Mouse (Mus musculus) embryonic facial prominence, embryonic 10.5 days (tissue): Measurements from ENCODE around the gene Tubb2a. TPM values are rescaled to one million over a fixed set of nuclear protein-coding genes. Genes with fewer than 3 reads are reported as not detected.
A peak's percentile ranks its signal among the peaks of the same experiment; 100 is the strongest.
"Not testable (repeated sequence)": the region's sequence is repeated elsewhere in the genome, so short reads cannot be mapped to it uniquely, and the experiment has no call there.

ENCODE experiments used
- DNase-seq: peaks from one replicate; pipeline ENCODE4 v3.0.0-alpha.2; 2017; ENCODE audit warnings: low spot score
- H3K27ac ChIP-seq: fragments of 300-500 bp; sonication (generic); replicated peaks from 2 replicates; pipeline ENCODE4 v1.5.1; 2016; ENCODE audit warnings: mild to moderate bottlenecking
- H3K27me3 ChIP-seq: fragments of 300-500 bp; sonication (generic); replicated peaks from 2 replicates; pipeline ENCODE4 v1.6.1; 2016; ENCODE audit warnings: low read depth, mild to moderate bottlenecking; ENCODE audit not compliant: poor library complexity, severe bottlenecking
- H3K36me3 ChIP-seq: fragments of 300-500 bp; sonication (generic); replicated peaks from 2 replicates; pipeline ENCODE4 v1.6.1; 2016; ENCODE audit warnings: mild to moderate bottlenecking, moderate library complexity
- H3K4me1 ChIP-seq: fragments of 300-500 bp; sonication (generic); 2 replicates; pipeline ENCODE4 v1.6.1; 2016
- H3K4me3 ChIP-seq: fragments of 300-500 bp; sonication (generic); 2 replicates; pipeline ENCODE4 v1.5.1; 2016; ENCODE audit warnings: mild to moderate bottlenecking, moderate library complexity
- H3K9me3 ChIP-seq: fragments of 300-500 bp; sonication (generic); 2 replicates; pipeline ENCODE4 v1.6.1; 2016; ENCODE audit warnings: mild to moderate bottlenecking
- WGBS: fragments of 180-500 bp; shearing (Covaris S2); methylation state at CpG from one replicate; pipeline ENCODE4 v1.1.7; 2016; 5-methylcytosine and 5-hydroxymethylcytosine counted together
- polyA plus RNA-seq: library from polyadenylated mRNA; unstranded; fragments of >200 nt; fragmentation: Nextera tagmentation; extraction: Ambion mirVana; gene quantifications from 2 replicates; pipeline ENCODE4 v1.2.1, GENCODE M21; 2016

Gene Tubb2a
- polyA plus RNA-seq, 1 experiment from 2014 or later, result 101 TPM

DNA sequence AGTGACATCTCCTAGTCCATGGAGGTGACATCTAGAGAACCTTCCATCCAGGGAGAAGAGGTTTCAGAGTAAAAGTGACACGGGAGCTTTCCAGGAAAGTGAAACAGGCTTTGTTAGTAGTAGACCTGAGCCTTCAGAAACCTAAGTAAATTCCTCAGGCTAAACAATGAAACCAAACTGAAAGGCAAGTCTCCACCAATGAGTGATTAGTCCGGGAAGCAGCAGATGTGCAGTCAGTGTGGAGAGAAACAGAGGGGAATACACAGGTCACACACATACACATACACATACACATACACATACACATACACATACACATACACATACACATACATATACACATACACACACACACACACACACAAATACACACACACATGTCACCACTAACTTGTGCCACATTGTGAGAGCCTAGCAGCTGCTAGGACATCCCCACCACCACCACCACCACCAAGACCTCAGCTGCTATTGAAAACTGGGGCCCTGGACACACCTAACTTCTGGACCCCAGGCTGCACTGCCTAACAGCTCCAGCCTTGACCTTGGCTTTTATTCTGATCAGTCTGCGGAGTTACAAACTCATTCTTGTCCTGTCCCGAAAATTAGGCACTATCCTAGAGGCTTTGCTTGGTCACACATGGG, 31.3 kb upstream of the Tubb2a start:
- no peak for DNase-seq
- no peak overlapping the region for H3K4me3 ChIP-seq
- no peaks in the 10 kb centered on the region for H3K9me3 ChIP-seq
- H3K27me3 ChIP-seq, result no peaks in the 10 kb centered on the region
- 72% methylated on average over 4 of the region's 4 CpGs for WGBS
- H3K36me3 ChIP-seq, result no peaks in the 10 kb centered on the region
- peaks cover 9% of the 10 kb centered on the region for H3K4me1 ChIP-seq
- no peak overlapping the region for H3K27ac ChIP-seq

- DNase-seq, result no peak
- Histone ChIP-seq H3K9me3 (no peaks in the 10 kb centered on the region), H3K27ac (no peak overlapping the region), H3K27me3 (no peaks in the 10 kb centered on the region), H3K4me1 (peaks cover 9% of the 10 kb centered on the region), H3K36me3 (no peaks in the 10 kb centered on the region), H3K4me3 (no peak overlapping the region)
- 95% methylated on average over 1 of the region's 1 CpGs for WGBS
These were observed 29.2 kb upstream of the Tubb2a start for GRCm38 (mm10) chr13:34106999-34107398.

DNA sequence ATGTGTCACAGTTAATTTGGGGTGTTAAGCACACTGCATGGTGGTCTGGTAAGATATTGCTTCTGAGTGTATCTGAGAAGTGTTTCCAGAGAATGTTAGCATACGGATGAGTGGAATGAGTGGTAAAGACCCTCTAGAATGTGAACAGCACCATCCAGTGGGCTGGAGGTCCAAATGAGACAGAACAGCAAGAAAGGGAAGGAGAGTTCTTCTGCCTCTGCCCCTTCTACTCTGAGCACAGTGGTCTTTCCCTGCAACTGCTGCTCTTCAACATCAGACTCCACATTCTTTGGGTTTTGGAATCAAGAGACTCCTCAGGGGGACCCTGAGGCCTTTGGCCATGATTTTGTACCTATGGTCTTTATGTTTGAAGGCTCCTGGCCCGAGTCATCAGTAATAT, 28.4 kb upstream of the Tubb2a start:
- Histone ChIP-seq H3K4me1 (peaks cover 9% of the 10 kb centered on the region), H3K4me3 (no peak overlapping the region), H3K9me3 (no peaks in the 10 kb centered on the region), H3K27ac (no peak overlapping the region), H3K36me3 (no peaks in the 10 kb centered on the region), H3K27me3 (no peaks in the 10 kb centered on the region)
- WGBS, result 85% methylated on average over 2 of the region's 2 CpGs
- DNase-seq, result no peak

GRCm38 (mm10) chr13:34105364-34105763, 27.6 kb upstream of the Tubb2a start:
- WGBS, result 66% methylated on average over 1 of the region's 1 CpGs
- Histone ChIP-seq H3K4me3 (no peak overlapping the region), H3K36me3 (no peaks in the 10 kb centered on the region), H3K27me3 (no peaks in the 10 kb centered on the region), H3K9me3 (no peaks in the 10 kb centered on the region), H3K27ac (no peak overlapping the region), H3K4me1 (peaks cover 9% of the 10 kb centered on the region)
- DNase-seq, result no peak

- Histone ChIP-seq H3K27ac (no peak overlapping the region), H3K27me3 (no peaks in the 10 kb centered on the region), H3K9me3 (no peaks in the 10 kb centered on the region), H3K4me3 (no peak overlapping the region), H3K36me3 (no peaks in the 10 kb centered on the region), H3K4me1 (no peaks in the 10 kb centered on the region)
- WGBS, result 88% methylated on average over 9 of the region's 9 CpGs
- no peak for DNase-seq
These were observed 24.1 kb upstream of the Tubb2a start for GRCm38 (mm10) chr13:34101908-34102307.

GRCm38 (mm10) chr13:34101247-34101646, 23.4 kb upstream of the Tubb2a start:
- Histone ChIP-seq H3K4me3 (no peak overlapping the region), H3K27ac (no peak overlapping the region), H3K36me3 (no peaks in the 10 kb centered on the region), H3K27me3 (no peaks in the 10 kb centered on the region), H3K9me3 (no peaks in the 10 kb centered on the region), H3K4me1 (peaks cover 6% of the 10 kb centered on the region; the same call in 1 of the 2 replicates)
- WGBS, result 94% methylated on average over 10 of the region's 10 CpGs
- DNase-seq, result no peak

GRCm38 (mm10) chr13:34100733-34101132, 22.9 kb upstream of the Tubb2a start:
- Histone ChIP-seq H3K36me3 (no peaks in the 10 kb centered on the region), H3K4me3 (no peak overlapping the region), H3K27ac (no peak overlapping the region), H3K27me3 (no peaks in the 10 kb centered on the region), H3K4me1 (peaks cover 11% of the 10 kb centered on the region), H3K9me3 (no peaks in the 10 kb centered on the region)
- 83% methylated on average over 3 of the region's 3 CpGs for WGBS
- no peak for DNase-seq

- Histone ChIP-seq H3K9me3 (no peaks in the 10 kb centered on the region), H3K4me3 (no peak overlapping the region), H3K27ac (0 out of 2 replicates have a peak overlapping the region, but pooled peaks have one; percentile 35), H3K4me1 (peaks cover 17% of the 10 kb centered on the region), H3K36me3 (no peaks in the 10 kb centered on the region), H3K27me3 (no peaks in the 10 kb centered on the region)
- WGBS, result 89% methylated on average over 3 of the region's 3 CpGs
- DNase-seq, result no peak
These were observed 19.3 kb upstream of the Tubb2a start for GRCm38 (mm10) chr13:34097086-34097485.

GRCm38 (mm10) chr13:34096455-34096854, 18.6 kb upstream of the Tubb2a start:
- Histone ChIP-seq H3K9me3 (no peaks in the 10 kb centered on the region), H3K4me1 (peaks cover 17% of the 10 kb centered on the region), H3K27me3 (no peaks in the 10 kb centered on the region), H3K4me3 (no peak overlapping the region), H3K27ac (peak overlapping the region; percentile 25; the same call in 1 of the 2 replicates), H3K36me3 (no peaks in the 10 kb centered on the region)
- no peak for DNase-seq
- WGBS, result 57% methylated on average over 4 of the region's 4 CpGs

DNA sequence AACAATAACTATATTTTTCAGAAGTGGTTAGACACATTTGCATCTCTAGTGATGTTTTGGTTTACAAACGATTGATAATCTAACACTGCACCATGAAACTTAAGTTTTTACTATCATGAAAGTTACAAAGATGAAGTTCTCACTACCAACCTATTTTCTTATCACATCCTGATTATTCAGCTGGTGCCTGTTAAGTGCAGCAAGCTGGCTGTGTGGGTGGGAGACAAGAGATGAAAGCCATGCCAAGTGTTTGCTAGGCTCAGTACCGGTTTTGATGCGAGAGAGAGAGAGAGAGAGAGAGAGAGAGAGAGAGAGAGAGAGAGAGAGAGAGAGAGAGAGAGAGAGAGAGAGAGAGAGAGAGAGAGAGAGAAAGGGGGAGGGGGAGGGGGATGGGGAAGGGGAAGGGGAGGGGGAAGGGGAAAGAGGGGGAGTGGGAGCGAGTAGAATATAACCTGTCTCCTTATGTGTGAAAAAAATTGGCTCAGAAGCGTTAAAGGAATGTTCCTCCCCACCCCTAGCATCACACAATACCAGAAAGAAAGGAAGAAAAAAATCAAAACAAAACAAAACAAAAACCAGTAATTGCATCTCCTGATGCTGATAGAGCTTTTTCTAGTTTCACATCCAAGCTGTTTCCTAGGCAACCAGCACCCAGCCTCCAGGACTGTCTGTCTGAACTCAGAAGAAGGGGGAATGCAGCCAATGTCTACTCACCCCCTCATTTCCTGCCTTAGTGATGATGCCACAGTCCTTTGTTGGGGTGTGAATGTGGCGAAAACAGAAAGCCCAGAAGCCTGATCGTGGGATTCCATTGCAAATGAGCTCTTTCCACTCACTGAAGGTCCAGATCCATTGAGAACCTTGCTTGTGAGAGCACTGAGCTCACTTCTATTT, 18.0 kb upstream of the Tubb2a start:
- Histone ChIP-seq H3K27me3 (no peaks in the 10 kb centered on the region), H3K36me3 (no peaks in the 10 kb centered on the region), H3K27ac (peak overlapping the region; percentile 25; the same call in 1 of the 2 replicates), H3K4me3 (no peak overlapping the region), H3K9me3 (no peaks in the 10 kb centered on the region), H3K4me1 (peaks cover 17% of the 10 kb centered on the region)
- no peak for DNase-seq
- 49% methylated on average over 7 of the region's 7 CpGs for WGBS

DNA sequence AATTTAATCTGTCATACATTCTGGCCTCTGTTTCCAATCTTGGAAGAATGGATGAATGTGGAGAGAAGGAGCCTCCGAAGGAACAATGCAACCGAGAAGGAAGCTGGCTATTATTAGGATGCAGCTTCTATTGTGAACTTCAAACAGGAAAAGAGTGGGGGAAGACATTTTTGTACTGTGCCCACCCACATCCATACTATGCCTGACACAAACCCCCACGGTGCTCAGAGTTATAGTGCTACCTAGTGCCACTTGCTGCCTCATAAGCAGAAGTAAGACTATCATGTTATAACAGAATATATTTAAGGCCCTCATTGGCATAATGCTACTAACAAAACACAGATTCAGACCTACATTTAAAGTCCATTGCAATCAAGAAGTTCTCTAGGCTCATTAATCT, 11.6 kb upstream of the Tubb2a start:
- no peak for DNase-seq
- 71% methylated on average over 3 of the region's 3 CpGs for WGBS
- Histone ChIP-seq H3K4me1 (peaks cover 27% of the 10 kb centered on the region), H3K27me3 (no peaks in the 10 kb centered on the region), H3K9me3 (no peaks in the 10 kb centered on the region), H3K27ac (no peak overlapping the region), H3K4me3 (no peak overlapping the region), H3K36me3 (no peaks in the 10 kb centered on the region)

- no peaks in the 10 kb centered on the region for H3K27me3 ChIP-seq
- WGBS, result 60% methylated on average over 7 of the region's 7 CpGs
- no peaks in the 10 kb centered on the region for H3K36me3 ChIP-seq
- H3K4me1 ChIP-seq, result peaks cover 27% of the 10 kb centered on the region
- H3K4me3 ChIP-seq, result no peak overlapping the region
- peak; percentile 48 for DNase-seq
- H3K9me3 ChIP-seq, result no peaks in the 10 kb centered on the region
- peak overlapping the region; percentile 37; the same call in 1 of the 2 replicates for H3K27ac ChIP-seq
These were observed 11.1 kb upstream of the Tubb2a start for GRCm38 (mm10) chr13:34088871-34089288.

DNA sequence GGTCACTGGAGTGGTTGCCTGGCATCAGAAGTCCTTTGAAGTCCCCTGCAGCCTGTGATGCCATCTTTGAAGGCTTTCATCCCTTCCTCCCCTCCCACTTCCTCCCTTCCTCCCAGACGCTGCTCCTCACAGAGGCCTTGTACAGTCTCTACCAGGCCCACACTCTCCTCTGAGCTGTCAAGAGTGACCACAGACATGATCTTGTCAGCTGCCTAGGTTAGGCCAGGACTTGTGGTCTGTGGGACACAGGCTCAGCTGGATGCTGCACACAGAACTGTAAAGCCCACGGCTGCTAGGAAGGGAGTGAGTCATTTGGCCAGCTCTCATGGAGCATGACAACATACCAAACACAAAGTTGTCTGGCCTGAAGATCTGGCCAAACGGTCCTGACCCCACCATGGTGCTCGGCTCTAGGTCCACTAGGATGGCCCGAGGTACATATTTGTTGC, 10.4 kb upstream of the Tubb2a start:
- WGBS, result 72% methylated on average over 5 of the region's 5 CpGs
- not testable (repeated sequence) for H3K9me3 ChIP-seq, H3K36me3 ChIP-seq, H3K27me3 ChIP-seq, DNase-seq, H3K4me3 ChIP-seq
- Histone ChIP-seq H3K4me1 (peaks cover 27% of the 10 kb centered on the region), H3K27ac (peak overlapping the region; percentile 35; the same call in 1 of the 2 replicates)
